Mouse (Mus musculus): ENCODE data around the gene Gm49601.

- TF ChIP-seq MEF2A (IDR thresholded peaks at IDR 0.05; ENCODE audit: borderline replicate concordance, low read depth, low read length) (no peak), POLR2A (IDR thresholded peaks at IDR 0.05; ENCODE audit: low read depth, low read length) (no peak), KAT2A (IDR thresholded peaks at IDR 0.05; ENCODE audit: insufficient replicate concordance, low read length) (no peak), CTCF (conservative IDR thresholded peaks at IDR 0.05 in 1 of 2, IDR thresholded peaks at IDR 0.05 in 1 of 2; ENCODE audit: low read depth in 2 of 2, low read length in 2 of 2) (no peak), CHD1 (IDR thresholded peaks at IDR 0.05; ENCODE audit: low read depth, low read length) (no peak)
Observed at GRCm38 (mm10) chr16:18624641-18625040, 1.6 kb downstream of the Gm49601 start.

All from CH12.LX (cell line).